Mouse (Mus musculus) erythroblast, embryonic 14.5 days (primary cell): ENCODE results near the gene Pard3b.

Source experiments
- GATA1 ChIP-seq: IDR thresholded peaks from 2 replicates; pipeline ENCODE4 v1.6.1; 2012; ENCODE audit warnings: low read length, inconsistent platforms, mixed read lengths
- TAL1 ChIP-seq: IDR thresholded peaks from 3 replicates; pipeline ENCODE4 v1.6.1; 2012; ENCODE audit warnings: low read length, inconsistent platforms, mixed read lengths

- TF ChIP-seq GATA1 = no peak
- TF ChIP-seq TAL1 = no peak
These were observed 60.0 kb downstream of the Pard3b start for GRCm38 (mm10) chr1:61698462-61699218.
